Mouse (Mus musculus): ENCODE measurements around the gene Phldb1.
"Not testable (repeated sequence)": the region's sequence is repeated elsewhere in the genome, so short reads cannot be mapped to it uniquely, and the experiment has no call there.

Phldb1 gene

GRCm38 (mm10) chr9:44653896-44654295 lies 81.1 kb downstream of the Phldb1 start:
- DNase-seq (ENCODE audit: low read depth, low spot score) = no peak

GRCm38 (mm10) chr9:44652027-44652426 lies 83.0 kb downstream of the Phldb1 start:
- DNase-seq (ENCODE audit: low read depth, low spot score) = no peak

- DNase-seq (ENCODE audit: low read depth, low spot score) = no peak
Measured at GRCm38 (mm10) chr9:44648881-44649281, 86.1 kb downstream of the Phldb1 start.

- DNase-seq (ENCODE audit: low read depth, low spot score) = no peak
Measured at GRCm38 (mm10) chr9:44647656-44648055, 87.3 kb downstream of the Phldb1 start.

- no peak for DNase-seq (ENCODE audit: low read depth, low spot score)
Measured at GRCm38 (mm10) chr9:44647026-44647425, 88.0 kb downstream of the Phldb1 start.

- DNase-seq (ENCODE audit: low read depth, low spot score) = no peak
Measured at GRCm38 (mm10) chr9:44646366-44646765, 88.6 kb downstream of the Phldb1 start.

- DNase-seq (ENCODE audit: low read depth, low spot score) = no peak
Measured at GRCm38 (mm10) chr9:44645924-44646323, 89.1 kb downstream of the Phldb1 start.

GRCm38 (mm10) chr9:44645481-44645880 lies 89.5 kb downstream of the Phldb1 start:
- no peak for DNase-seq (ENCODE audit: low read depth, low spot score)

GRCm38 (mm10) chr9:44644186-44644585 lies 90.8 kb downstream of the Phldb1 start:
- DNase-seq (ENCODE audit: low read depth, low spot score) = no peak

GRCm38 (mm10) chr9:44643103-44643502 lies 91.9 kb downstream of the Phldb1 start:
- DNase-seq (ENCODE audit: low read depth, low spot score) = no peak

GRCm38 (mm10) chr9:44641616-44642015 lies 93.4 kb downstream of the Phldb1 start:
- DNase-seq (ENCODE audit: low read depth, low spot score) = no peak

- DNase-seq (ENCODE audit: low read depth, low spot score) = no peak
Measured at GRCm38 (mm10) chr9:44640646-44641357, 94.2 kb downstream of the Phldb1 start.

GRCm38 (mm10) chr9:44640028-44640427 lies 95.0 kb downstream of the Phldb1 start:
- DNase-seq (ENCODE audit: low read depth, low spot score) = not testable (repeated sequence)

- DNase-seq (ENCODE audit: low read depth, low spot score) = not testable (repeated sequence)
Measured at GRCm38 (mm10) chr9:44638726-44639125, 96.3 kb downstream of the Phldb1 start.

- no peak for DNase-seq (ENCODE audit: low read depth, low spot score)
Measured at GRCm38 (mm10) chr9:44637551-44638169, 97.3 kb downstream of the Phldb1 start.

All from forelimb bud, embryonic 11.5 days (tissue).